Mouse (Mus musculus) thymus, postnatal 4 days (tissue): ENCODE results near the gene Rad51b.

Experiments
- DNase-seq: peaks from one replicate; pipeline ENCODE4 v3.0.0; 2021

Gene Rad51b

DNA sequence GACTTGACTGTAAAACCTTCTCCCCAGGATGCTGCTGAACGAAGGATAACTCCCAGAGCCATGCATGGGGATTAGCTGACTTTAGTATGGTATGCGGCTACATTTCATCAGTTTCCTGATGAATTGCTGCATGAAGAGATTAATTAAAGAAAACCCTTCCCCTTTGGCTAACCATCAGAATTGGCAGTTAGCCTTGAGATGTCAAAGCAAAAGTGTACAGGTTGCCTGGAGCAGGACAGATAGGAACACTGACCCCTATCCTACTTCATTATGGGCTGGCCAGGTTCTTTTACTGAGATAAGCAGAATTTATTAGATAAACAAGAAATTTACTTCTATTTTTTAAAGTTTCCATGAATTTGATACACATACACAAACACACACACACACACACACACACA lies 85.3 kb downstream of the Rad51b start:
- no peak for DNase-seq

DNA sequence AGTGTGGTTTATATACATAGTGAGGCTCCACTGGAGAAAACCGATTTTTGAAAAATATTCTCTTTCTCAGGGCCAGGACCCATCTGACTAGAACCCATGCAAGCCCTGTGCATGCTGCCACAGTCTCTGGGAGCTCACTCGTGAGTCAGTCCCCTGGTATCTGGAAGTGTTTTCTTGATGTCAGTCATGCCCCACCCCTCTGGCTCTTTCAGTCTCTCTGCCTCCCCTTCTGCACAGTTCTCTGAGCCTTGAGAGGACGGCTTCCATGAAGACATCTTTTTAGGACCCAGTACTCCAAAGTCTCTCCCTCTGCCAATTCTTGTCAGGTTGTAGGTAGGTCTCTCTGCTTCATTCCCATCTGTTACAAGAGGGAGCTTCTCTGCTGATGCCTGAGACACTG lies 86.5 kb downstream of the Rad51b start:
- DNase-seq = no peak

DNA sequence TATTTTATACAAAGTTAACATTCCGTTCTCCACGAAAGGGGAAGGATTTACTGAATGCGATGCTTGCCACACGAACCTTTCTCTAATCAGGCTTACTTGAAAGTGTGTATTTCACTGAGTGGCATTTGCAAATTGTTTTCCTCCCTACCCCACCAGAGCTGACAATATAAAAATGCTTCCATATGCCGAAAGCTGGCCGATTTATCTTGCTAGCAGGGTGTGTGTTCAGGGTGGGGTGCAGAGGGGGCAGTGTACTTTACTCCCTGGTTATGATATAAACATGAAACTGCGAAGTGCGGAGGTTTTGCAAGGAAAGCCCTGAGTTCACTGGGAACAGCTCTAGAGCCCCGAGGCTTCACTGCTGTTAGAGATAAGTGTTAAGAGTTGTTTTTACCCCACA lies 87.7 kb downstream of the Rad51b start:
- DNase-seq = no peak

DNA sequence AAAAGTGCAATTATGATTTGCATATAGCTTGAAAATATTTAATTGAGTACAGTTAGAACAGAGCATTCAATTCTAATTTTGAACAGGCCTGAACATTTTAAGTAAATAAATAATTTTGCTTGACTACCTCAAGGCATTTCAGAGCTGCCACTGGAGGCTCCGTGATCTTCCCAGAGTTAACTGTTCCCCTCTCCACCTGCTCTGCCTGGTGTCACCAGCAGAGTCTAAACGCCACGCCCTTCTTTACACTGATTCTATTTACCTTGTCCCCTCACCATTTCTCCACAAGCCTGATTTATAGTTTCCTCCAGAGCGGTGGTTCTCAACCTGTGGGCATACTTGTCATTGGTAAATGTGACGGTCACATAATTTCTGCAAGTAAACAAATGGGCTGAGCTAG lies 88.1 kb downstream of the Rad51b start:
- no peak for DNase-seq

DNA sequence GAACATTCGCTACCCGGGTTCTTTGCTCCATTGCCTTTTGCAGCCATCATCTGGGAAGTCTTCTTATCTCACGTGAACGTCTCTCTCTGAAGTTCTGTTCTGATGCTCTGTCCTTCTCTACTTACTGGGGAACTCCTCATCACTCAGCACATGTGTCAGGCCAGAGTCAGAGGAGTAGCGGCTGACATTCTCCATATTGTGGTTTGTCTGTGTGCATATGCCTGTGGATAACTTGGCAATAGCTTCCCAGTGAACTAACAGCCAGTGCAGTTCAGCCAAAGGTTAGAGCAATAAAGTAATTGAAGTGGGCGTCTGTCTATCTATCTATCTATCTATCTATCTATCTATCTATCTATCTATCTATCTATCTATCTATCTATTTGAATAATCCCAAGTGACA lies 90.8 kb downstream of the Rad51b start:
- DNase-seq = no peak

DNA sequence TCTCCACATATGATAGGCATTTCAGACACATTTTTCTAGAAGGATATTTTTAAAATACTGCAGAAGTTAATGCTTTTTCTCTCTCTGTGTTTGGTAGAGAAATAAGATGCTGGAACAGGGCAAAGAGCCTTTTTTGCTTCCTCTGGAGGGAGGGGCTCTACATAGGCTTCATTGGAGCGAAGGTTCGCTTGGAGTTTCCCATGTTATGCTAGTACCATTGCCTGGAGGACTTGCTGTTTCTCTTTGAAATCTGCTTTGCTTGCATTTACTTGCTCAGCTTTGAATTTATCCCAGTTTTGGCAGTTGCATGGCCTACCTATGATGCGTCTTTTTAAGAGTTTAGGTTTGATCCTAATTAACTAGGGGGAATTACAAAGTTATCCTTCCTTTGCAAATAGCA lies 92.2 kb downstream of the Rad51b start:
- DNase-seq = no peak

DNA sequence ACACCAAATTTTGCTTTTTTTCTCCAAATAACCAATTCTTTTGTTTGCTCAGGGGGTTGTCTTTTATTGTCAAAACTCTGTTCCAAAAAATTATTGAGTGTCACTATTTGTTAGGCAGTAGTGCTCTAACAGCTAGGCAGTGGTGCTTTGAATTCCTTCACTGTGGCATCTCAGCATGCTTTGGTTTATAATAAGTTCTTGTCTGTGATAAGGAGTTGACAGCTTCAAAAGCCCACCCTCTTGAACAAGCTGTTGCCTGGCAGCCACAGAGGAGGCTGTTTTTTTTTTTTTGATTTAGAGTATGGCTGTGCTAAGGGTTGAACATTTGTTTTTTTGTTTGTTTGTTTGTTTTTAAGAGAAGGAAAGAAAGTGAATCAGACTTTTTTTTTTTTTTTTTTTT lies 92.9 kb downstream of the Rad51b start:
- DNase-seq = no peak

DNA sequence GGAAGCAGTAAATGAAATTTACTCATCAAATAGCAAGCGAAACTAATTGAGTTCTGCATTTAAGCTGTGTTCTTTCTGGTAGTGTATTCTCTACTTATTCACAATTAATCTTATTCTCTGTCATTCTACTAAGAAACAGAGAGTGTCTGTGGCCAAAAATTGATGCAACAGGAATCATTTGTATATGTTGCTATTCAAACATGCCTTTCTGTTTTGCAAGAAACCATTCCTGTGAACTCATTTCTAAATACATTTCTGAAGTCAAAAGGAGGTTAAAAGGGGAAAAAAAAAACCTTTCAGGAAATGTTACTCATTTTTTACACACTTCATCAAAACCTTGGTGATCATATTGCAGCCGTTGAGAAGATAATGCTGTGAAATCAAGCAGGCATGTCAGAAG lies 96.6 kb downstream of the Rad51b start:
- DNase-seq = no peak

DNA sequence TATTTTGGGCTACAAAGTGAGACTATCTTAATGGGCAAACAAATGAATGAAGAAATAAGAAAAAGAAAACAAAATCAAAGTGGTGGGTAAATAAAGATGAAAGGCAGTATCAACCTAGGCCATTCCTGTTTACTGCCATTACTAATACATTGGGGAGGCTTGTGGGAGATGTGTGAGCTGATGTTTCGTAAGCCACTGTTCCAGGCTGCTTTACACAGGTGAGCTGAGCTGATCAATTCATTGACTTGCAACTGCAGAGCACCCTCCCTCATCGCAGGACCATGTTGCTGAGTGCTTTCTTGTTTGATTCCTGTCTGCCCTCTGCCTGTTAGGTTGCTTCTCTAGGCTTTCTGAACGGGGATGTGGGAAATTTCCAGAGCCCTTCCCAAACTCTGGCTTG lies 106.9 kb downstream of the Rad51b start:
- DNase-seq = no peak

DNA sequence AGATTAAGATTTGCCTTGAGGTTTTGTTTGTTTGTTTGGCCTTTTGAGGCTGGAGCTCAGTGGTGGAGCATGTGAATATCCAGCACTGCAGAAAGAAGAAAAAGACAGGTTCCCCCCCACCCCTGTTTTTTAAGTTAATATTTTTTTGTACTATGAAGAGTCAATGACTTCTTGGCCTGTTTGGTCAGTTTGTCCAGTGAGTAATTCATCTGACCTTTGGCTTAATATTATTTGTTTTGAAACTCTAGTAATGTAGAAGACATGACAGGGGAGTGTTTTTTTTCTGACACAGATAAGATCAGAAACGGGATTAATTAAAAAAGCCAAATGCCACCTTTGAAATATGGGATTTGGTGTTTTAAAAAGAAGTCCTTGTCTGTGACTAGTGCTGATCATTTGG lies 107.4 kb downstream of the Rad51b start:
- no peak for DNase-seq

DNA sequence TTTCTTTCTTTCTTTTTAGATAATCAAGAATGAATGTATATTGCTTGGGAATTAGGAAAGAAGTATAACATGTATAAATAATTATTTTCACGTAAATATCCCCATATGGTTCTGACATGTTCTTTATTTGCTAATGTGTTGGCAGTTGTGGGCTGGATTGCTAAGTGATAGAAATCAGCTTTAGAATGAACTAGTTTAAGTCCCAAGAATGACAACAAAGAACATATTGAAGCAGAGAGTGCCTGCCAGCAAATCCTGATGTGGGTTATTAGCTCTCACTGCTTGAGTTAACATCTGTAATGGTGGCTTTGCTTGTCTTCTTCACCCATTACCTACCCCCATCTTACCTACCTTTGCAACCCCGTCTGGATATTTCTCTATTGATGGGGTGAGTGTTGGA lies 111.6 kb downstream of the Rad51b start:
- DNase-seq = no peak

DNA sequence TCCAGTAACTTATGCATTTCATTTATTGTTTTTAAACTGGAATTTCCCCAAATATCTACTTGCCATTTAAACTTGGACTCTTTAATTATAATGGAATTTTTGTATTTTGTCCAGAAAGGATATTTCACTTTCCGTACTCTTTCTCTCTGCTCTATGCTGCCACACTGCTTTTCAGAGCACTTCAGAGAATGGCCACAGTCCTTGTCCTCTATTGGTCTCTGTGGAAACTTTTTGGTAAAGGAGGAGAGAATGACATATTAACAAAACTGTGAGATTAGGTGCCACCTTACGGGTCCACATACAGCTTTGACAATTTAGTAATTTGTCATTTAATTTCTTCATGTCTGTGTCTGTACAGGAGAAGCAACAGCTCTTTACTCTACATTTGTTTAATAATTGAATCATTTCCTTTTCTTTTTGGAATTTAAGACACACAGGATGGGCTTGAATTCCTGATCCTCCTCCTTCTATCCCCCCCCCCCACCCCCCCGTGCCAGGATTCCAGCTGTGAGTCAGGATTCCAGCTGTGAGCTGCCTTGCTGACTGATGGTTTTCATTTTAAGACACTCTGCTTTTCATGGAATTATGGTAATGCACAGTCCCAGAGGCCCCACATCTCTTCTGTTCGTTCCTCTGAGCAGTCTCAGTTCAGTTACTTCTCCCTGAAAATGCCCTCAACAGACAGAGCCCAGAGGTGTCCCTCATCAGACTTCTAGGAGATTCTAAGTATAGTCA lies 112.2 kb downstream of the Rad51b start:
- no peak for DNase-seq

DNA sequence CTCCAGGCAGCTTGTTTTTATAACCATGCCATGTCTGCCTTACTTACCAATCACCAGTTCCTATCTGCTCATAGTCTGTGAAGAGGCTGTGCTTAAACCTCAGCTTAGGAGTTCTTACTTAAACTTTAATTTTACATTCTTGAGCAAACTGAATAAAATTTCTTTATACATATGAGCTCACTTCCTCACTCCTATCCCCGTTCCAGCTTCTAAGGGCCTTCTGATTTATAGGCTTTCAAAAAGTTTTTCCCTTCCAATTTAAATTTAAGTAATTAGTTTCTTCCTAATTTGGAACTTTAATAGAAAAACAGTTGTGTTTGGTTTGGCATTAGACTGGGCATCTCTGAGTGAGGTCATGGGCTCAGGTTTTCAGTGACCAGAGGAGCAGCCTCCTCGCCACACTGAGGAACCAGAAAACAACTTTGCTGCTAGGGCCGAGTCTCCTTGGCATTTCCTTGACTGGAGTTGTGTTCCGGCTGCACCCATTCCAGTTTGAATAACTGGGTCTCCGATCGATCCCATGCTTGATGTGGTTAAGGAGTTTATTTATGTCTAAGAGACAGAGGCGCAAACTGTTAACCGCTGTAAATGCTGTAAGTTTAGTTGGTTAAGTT lies 115.9 kb downstream of the Rad51b start:
- no peak for DNase-seq

DNA sequence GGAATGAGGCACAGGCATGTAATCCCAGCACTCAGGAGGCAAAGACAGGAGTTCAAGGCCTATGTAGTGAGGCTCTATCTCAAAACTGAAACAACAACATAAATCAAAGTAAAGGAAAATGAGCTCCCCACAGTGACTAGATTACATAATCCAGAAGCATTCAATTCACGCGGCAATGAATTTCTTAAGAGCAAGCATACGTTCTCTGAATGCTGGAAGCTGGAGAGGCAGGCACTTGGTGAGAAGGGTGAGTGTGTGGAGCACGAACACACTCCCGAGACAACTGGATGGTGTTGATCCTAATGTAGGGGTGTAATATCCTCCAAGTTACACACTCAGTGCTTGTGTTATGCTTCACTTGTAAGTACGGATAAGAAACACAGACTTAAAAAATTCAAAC lies 120.3 kb downstream of the Rad51b start:
- DNase-seq = no peak

DNA sequence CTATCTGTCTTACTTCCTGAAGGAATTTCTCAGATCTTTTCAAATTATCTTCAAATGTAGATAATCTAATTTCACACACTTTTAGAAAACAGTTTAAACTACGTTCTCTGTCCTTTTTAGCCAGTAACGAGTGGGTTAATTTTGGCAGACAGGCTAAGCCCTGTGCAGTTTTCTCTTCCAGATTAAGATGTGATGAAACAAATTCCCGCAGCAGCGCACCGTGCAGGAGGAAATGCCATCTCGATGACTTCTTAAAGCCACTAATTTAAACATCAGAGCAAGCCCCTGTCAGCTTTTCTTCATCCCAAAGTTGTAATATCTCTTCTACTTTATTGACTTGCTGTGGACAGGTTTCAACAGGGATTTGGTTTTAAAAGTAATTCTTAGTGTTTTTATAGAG lies 123.5 kb downstream of the Rad51b start:
- no peak for DNase-seq

DNA sequence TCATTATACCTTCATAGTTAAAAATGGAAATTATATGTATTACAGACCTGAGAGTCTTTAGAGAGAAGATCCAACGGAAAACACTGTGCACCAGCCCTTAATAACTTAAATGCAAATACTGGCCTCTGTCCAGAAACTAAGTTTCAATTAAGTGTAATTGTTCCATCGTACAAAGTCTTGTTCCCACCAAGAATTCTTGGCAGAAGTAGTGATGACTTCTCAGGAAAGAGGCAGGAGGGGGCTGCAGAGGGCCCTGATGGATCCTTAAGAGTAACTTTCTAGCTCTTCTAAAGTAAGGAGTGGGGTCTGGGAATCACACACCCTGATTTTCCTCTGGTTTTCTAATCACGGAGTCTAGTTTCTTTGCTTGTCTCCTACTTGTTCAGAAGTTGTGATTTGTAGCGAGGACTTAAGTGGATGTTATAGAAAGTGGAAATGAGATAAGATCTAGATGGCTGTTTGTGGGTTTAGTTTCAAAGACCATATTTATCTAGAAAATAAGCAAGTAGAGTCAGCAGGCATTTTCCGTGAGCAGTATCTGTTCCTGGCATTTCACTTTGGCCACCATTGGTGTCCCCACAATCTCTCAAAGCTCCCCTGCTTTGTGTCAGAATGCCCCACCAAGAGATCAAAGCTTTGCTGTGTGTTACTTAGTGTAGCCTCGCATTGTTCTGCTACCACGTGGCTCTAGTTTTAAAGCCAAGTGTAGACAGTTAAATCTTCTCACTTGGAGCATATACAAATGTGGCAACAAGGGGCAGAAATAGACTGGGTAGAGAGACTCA lies 132.6 kb downstream of the Rad51b start:
- DNase-seq = no peak

DNA sequence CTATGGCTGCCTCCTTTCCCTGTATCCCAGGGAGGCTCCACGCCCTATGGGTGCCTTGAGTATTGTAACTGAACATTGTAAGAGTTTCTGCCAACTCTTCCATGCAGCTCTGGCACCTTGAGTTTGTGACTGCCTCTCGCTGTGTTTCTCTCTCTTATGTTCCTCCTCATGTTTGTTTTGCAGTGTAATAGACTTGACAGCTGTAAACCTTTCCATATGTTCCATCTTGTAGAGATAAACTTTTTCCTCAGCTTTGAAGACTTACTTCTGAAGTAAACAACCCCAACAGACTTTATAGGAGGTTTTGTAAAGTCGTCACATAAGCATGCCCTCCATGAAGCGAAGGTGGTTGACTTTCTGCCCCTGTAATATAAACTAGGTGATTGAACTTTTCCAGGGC lies 134.1 kb downstream of the Rad51b start:
- DNase-seq = no peak

DNA sequence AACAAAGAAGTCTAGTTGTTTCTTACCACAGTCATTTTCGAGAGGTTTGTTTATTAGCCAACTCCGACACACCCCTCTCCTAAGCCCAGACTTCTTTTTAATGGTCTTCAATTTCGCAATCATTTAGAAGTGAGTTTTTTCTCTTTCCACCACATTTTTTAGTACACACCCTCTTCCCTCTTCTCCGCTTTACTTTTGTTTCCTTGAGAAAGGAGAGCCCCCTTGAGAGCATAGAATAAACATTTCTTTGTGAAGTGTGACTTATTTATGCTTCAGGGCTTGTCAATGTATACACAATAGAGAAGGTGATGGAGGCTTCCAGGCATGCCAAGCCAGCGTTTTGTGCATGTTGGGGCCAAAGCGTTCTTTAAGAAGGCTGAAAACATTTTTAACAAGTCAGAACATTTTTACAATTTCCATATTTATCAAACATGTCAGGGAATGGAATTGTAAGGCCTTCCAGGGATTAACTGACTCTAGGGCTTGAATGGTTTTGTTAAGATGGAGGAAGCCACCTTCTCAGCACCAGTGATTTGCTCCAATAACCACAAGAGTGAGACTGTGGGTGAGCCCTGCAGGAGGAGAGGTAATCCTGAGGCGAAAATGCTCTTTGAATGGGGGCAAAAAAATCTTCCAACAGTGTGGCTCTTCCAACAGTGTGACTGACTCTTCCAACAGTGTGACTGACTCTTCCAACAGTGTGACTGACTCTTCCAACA lies 136.8 kb downstream of the Rad51b start:
- no peak for DNase-seq

DNA sequence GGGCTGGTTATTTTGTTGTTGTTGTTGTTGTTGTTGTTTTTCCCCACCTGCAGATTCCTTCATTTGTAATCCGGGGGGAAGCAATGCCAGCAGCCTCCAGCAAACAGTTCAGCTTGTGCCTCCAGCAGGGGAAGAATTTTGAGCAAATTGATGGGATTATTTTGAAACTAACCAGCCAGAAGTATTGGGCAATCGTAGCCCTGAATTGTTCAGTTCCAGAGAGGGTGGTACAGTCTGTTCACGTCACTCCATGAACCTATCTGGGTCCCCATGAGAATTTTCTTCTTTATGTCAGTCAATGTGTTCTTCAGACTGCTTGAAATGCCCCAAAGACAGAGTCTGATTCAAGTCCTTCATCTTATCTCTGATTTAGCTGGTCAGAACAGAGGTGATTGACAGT lies 138.4 kb downstream of the Rad51b start:
- DNase-seq = no peak

DNA sequence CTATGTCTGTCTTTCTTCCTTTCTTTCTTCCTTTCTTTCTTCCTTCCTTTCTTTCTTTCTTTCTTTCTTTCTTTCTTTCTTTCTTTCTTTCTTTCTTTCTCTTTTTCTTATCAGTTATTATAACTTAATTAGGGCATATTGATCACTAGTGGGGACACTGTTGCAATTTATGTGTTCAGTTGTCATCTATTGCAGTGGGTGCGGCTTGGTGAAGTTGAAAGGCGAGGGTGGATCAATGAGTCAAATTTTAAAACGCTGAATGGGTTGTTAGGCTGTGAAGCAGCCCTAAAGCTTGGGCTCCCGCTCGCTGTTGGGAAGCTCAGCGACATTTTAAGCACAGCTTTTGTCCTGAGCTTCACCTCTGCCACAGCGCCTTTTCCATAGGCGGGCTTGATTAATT lies 139.0 kb downstream of the Rad51b start:
- no peak for DNase-seq

DNA sequence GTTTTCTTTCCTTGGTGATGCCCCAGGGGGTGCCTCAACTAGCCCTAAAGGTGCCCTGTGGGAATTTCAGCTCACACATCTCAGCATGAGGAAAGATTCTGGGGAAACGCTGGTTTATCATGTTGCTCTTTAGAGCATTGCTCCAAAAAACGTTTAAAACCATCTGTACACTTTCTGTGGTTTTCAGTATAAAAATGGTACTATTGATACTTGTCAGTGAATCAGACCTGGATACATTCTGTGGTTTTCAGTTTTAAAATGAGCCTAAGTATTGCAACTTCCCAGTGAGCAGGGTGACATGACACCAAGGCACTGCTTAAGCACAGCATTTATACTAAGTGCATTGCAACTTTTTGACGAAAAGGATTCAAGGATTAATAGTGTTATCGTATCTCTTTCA lies 139.8 kb downstream of the Rad51b start:
- DNase-seq = no peak

DNA sequence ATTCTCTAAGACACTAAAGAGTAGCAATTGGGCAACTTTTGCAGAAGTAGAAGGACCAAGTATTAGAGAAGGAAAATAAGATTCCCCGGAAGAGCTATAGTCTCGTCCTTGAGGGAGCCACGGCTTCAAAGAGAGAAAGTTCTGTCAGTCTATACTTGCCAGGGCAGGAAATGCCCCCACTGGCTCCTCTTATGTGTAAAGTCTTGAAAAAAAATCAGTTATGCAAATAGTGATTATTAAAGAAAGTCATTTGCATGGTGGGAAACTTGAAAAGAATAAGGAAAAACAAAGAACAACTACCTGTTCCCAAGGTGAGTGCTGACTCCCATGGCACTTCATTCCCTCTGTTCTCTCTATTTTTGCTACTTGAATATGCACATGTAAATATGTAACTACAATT lies 140.5 kb downstream of the Rad51b start:
- DNase-seq = no peak

DNA sequence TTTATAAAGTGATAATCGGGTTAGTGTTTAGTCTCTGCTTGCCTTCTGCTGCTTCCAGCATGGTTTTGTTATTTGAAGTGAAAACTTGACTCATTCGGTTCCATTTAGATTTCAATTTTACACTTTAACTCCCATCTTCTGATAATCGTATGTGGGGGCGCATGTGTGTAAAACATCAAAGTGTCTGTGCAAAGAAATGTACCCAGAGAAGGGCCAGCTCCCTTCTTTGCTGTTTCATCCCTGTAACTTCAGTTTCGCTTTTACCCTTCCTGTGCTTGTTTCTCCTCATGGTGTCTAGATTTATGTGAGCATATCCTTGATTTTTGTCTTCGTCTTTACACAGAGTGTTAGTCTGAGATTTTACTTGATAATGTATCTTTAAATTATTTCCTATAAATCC lies 142.9 kb downstream of the Rad51b start:
- no peak for DNase-seq
